Mouse (Mus musculus) cerebellum, adult 18-20 months (tissue): ENCODE measurements around the gene Ccnd3.

Source experiments
- DNase-seq, 2 experiments: peaks; one replicate each; pipeline ENCODE4 v3.0.0; 2021

The Ccnd3 gene

GRCm38 (mm10) chr17:47627791-47628190 is 122.9 kb downstream of the Ccnd3 start:
- no peak for DNase-seq

GRCm38 (mm10) chr17:47628851-47629676 is 124.2 kb downstream of the Ccnd3 start:
- DNase-seq = peak; percentile 96

GRCm38 (mm10) chr17:47629717-47630677 is 125.1 kb downstream of the Ccnd3 start:
- DNase-seq = peak; percentile 57 to 62

- no peak for DNase-seq
These were observed 125.8 kb downstream of the Ccnd3 start, which contains the start of gene Usp49 for GRCm38 (mm10) chr17:47630678-47631065. Gene Usp49 (plus strand): TSS chr17:47630690.

- no peak for DNase-seq
These were observed 127.5 kb downstream of the Ccnd3 start for GRCm38 (mm10) chr17:47632181-47632840.

- DNase-seq = no peak
These were observed 129.3 kb downstream of the Ccnd3 start for GRCm38 (mm10) chr17:47633999-47634770.

- no peak for DNase-seq
These were observed 138.1 kb downstream of the Ccnd3 start for GRCm38 (mm10) chr17:47642992-47643391.

- DNase-seq = peak; percentile 16 to 33
These were observed 141.8 kb downstream of the Ccnd3 start for GRCm38 (mm10) chr17:47646683-47647082.

- no peak for DNase-seq
These were observed 144.1 kb downstream of the Ccnd3 start for GRCm38 (mm10) chr17:47648966-47649365.
